Mouse (Mus musculus): ENCODE data around the gene Stx3. TPM values are rescaled to one million over a fixed set of nuclear protein-coding genes. Genes with fewer than 3 reads are reported as not detected.

Stx3 gene
- polyA plus RNA-seq, 1 experiment from 2014 or later: 6.4 TPM

- Histone ChIP-seq H3K4me3 (ENCODE audit: low read length) (no peak overlapping the region), H3K27ac (ENCODE audit: low read length) (no peak overlapping the region), H3K36me3 (ENCODE audit: control insufficient read depth, insufficient read depth) (no peaks in the 10 kb centered on the region), H3K9ac (ENCODE audit: low read length) (no peak overlapping the region), H3K4me2 (ENCODE audit: low read depth, low read length) (no peak overlapping the region), H3K27me3 (ENCODE audit: control insufficient read depth, insufficient read depth, low read length) (no peaks in the 10 kb centered on the region), H3K4me1 (ENCODE audit: control insufficient read depth, insufficient read depth, low read length) (no peaks in the 10 kb centered on the region), H3K9me3 (replicated peaks; ENCODE audit: control insufficient read depth, low read length) (no peaks in the 10 kb centered on the region)
- WGBS: 66% methylated on average over 6 of the region's 6 CpGs
- no peak for ATAC-seq (replicated peaks; ENCODE audit: extremely low read depth, insufficient read depth, low FRiP score)
Observed at GRCm38 (mm10) chr19:11794447-11794846, 24.8 kb downstream of the Stx3 start.

- Histone ChIP-seq H3K9ac (ENCODE audit: low read length) (no peak overlapping the region), H3K4me3 (ENCODE audit: low read length) (no peak overlapping the region), H3K27me3 (ENCODE audit: control insufficient read depth, insufficient read depth, low read length) (no peaks in the 10 kb centered on the region), H3K36me3 (ENCODE audit: control insufficient read depth, insufficient read depth) (no peaks in the 10 kb centered on the region), H3K9me3 (replicated peaks; ENCODE audit: control insufficient read depth, low read length) (no peaks in the 10 kb centered on the region), H3K27ac (ENCODE audit: low read length) (no peak overlapping the region), H3K4me2 (ENCODE audit: low read depth, low read length) (no peak overlapping the region), H3K4me1 (ENCODE audit: control insufficient read depth, insufficient read depth, low read length) (no peaks in the 10 kb centered on the region)
- no peak for ATAC-seq (replicated peaks; ENCODE audit: extremely low read depth, insufficient read depth, low FRiP score)
- 68% methylated on average over 2 of the region's 2 CpGs for WGBS
Observed at GRCm38 (mm10) chr19:11793741-11794359, 25.4 kb downstream of the Stx3 start.

GRCm38 (mm10) chr19:11791825-11792224, 27.4 kb downstream of the Stx3 start:
- Histone ChIP-seq H3K27me3 (ENCODE audit: control insufficient read depth, insufficient read depth, low read length) (no peaks in the 10 kb centered on the region), H3K27ac (ENCODE audit: low read length) (no peak overlapping the region), H3K9me3 (replicated peaks; ENCODE audit: control insufficient read depth, low read length) (no peaks in the 10 kb centered on the region), H3K36me3 (ENCODE audit: control insufficient read depth, insufficient read depth) (no peaks in the 10 kb centered on the region), H3K9ac (ENCODE audit: low read length) (no peak overlapping the region), H3K4me2 (ENCODE audit: low read depth, low read length) (no peak overlapping the region), H3K4me3 (ENCODE audit: low read length) (no peak overlapping the region), H3K4me1 (ENCODE audit: control insufficient read depth, insufficient read depth, low read length) (no peaks in the 10 kb centered on the region)
- no peak for ATAC-seq (replicated peaks; ENCODE audit: extremely low read depth, insufficient read depth, low FRiP score)
- WGBS: 65% methylated on average over 5 of the region's 5 CpGs

- H3K4me3 ChIP-seq (ENCODE audit: low read length): no peak overlapping the region
- H3K36me3 ChIP-seq (ENCODE audit: control insufficient read depth, insufficient read depth): no peaks in the 10 kb centered on the region
- ATAC-seq (replicated peaks; ENCODE audit: extremely low read depth, insufficient read depth, low FRiP score): no peak
- H3K9me3 ChIP-seq (replicated peaks; ENCODE audit: control insufficient read depth, low read length): no peaks in the 10 kb centered on the region
- H3K4me2 ChIP-seq (ENCODE audit: low read depth, low read length): no peak overlapping the region
- H3K27ac ChIP-seq (ENCODE audit: low read length): no peak overlapping the region
- no peaks in the 10 kb centered on the region for H3K4me1 ChIP-seq (ENCODE audit: control insufficient read depth, insufficient read depth, low read length)
- H3K9ac ChIP-seq (ENCODE audit: low read length): no peak overlapping the region
- H3K27me3 ChIP-seq (ENCODE audit: control insufficient read depth, insufficient read depth, low read length): no peaks in the 10 kb centered on the region
- WGBS: 83% methylated on average over 6 of the region's 6 CpGs
Observed at GRCm38 (mm10) chr19:11788876-11789275, 30.3 kb downstream of the Stx3 start.

- Histone ChIP-seq H3K4me3 (ENCODE audit: low read length) (no peak overlapping the region), H3K4me1 (ENCODE audit: control insufficient read depth, insufficient read depth, low read length) (no peaks in the 10 kb centered on the region), H3K36me3 (ENCODE audit: control insufficient read depth, insufficient read depth) (no peaks in the 10 kb centered on the region), H3K9ac (ENCODE audit: low read length) (no peak overlapping the region), H3K27ac (ENCODE audit: low read length) (no peak overlapping the region), H3K9me3 (replicated peaks; ENCODE audit: control insufficient read depth, low read length) (no peaks in the 10 kb centered on the region), H3K27me3 (ENCODE audit: control insufficient read depth, insufficient read depth, low read length) (no peaks in the 10 kb centered on the region), H3K4me2 (ENCODE audit: low read depth, low read length) (no peak overlapping the region)
- WGBS: 87% methylated on average over 6 of the region's 6 CpGs
- ATAC-seq (replicated peaks; ENCODE audit: extremely low read depth, insufficient read depth, low FRiP score): no peak
Observed at GRCm38 (mm10) chr19:11787826-11788225, 31.4 kb downstream of the Stx3 start.

- no peaks in the 10 kb centered on the region for H3K36me3 ChIP-seq (ENCODE audit: control insufficient read depth, insufficient read depth)
- no peak overlapping the region for H3K9ac ChIP-seq (ENCODE audit: low read length)
- WGBS: 88% methylated on average over 14 of the region's 14 CpGs
- ATAC-seq (replicated peaks; ENCODE audit: extremely low read depth, insufficient read depth, low FRiP score): no peak
- no peaks in the 10 kb centered on the region for H3K9me3 ChIP-seq (replicated peaks; ENCODE audit: control insufficient read depth, low read length)
- H3K27me3 ChIP-seq (ENCODE audit: control insufficient read depth, insufficient read depth, low read length): no peaks in the 10 kb centered on the region
- no peak overlapping the region for H3K27ac ChIP-seq (ENCODE audit: low read length)
- H3K4me2 ChIP-seq (ENCODE audit: low read depth, low read length): no peak overlapping the region
- H3K4me1 ChIP-seq (ENCODE audit: control insufficient read depth, insufficient read depth, low read length): no peaks in the 10 kb centered on the region
- H3K4me3 ChIP-seq (ENCODE audit: low read length): no peak overlapping the region
Observed at GRCm38 (mm10) chr19:11785409-11786154, 33.6 kb downstream of the Stx3 start.

GRCm38 (mm10) chr19:11777191-11777865, 41.9 kb downstream of the Stx3 start:
- H3K9me3 ChIP-seq (replicated peaks; ENCODE audit: control insufficient read depth, low read length): no peaks in the 10 kb centered on the region
- 55% methylated on average over 7 of the region's 7 CpGs for WGBS
- H3K27ac ChIP-seq (ENCODE audit: low read length): no peak overlapping the region
- no peaks in the 10 kb centered on the region for H3K27me3 ChIP-seq (ENCODE audit: control insufficient read depth, insufficient read depth, low read length)
- H3K4me2 ChIP-seq (ENCODE audit: low read depth, low read length): no peak overlapping the region
- no peaks in the 10 kb centered on the region for H3K4me1 ChIP-seq (ENCODE audit: control insufficient read depth, insufficient read depth, low read length)
- H3K9ac ChIP-seq (ENCODE audit: low read length): no peak overlapping the region
- H3K4me3 ChIP-seq (ENCODE audit: low read length): no peak overlapping the region
- peaks cover 16% of the 10 kb centered on the region; the same call in 1 of the 2 replicates for H3K36me3 ChIP-seq (ENCODE audit: control insufficient read depth, insufficient read depth)
- no peak for ATAC-seq (replicated peaks; ENCODE audit: extremely low read depth, insufficient read depth, low FRiP score)

GRCm38 (mm10) chr19:11770205-11770892, 48.9 kb downstream of the Stx3 start, which contains the start of gene Mrpl16:
TSS of gene Mrpl16 (plus strand) at chr19:11770391.
- Histone ChIP-seq H3K9ac (ENCODE audit: low read length) (peak within 1 kb of the TSS; percentile 80), H3K4me3 (ENCODE audit: low read length) (peak within 1 kb of the TSS; percentile 70), H3K9me3 (replicated peaks; ENCODE audit: control insufficient read depth, low read length) (no peaks in the 10 kb centered on the region), H3K27ac (ENCODE audit: low read length) (0 out of 2 replicates have a peak within 1 kb of the TSS, but pooled peaks have one; percentile 14), H3K4me2 (ENCODE audit: low read depth, low read length) (peak within 1 kb of the TSS; percentile 75), H3K4me1 (ENCODE audit: control insufficient read depth, insufficient read depth, low read length) (peaks cover 6% of the 10 kb centered on the region), H3K36me3 (ENCODE audit: control insufficient read depth, insufficient read depth) (peaks cover 11% of the 10 kb centered on the region; the same call in 1 of the 2 replicates), H3K27me3 (ENCODE audit: control insufficient read depth, insufficient read depth, low read length) (no peaks in the 10 kb centered on the region)
- ATAC-seq (replicated peaks; ENCODE audit: extremely low read depth, insufficient read depth, low FRiP score): peak; percentile 89
- under 1% methylated on average over 30 of the region's 30 CpGs for WGBS

Measured in heart, embryonic 16.5 days (tissue).